Mouse (Mus musculus) left cerebral cortex, adult 8-10 months (tissue): ENCODE measurements around the gene Pcp4l1. TPM values are rescaled to one million over a fixed set of nuclear protein-coding genes. Genes with fewer than 3 reads are reported as not detected.
"Not testable (repeated sequence)": the region's sequence is repeated elsewhere in the genome, so short reads cannot be mapped to it uniquely, and the experiment has no call there.

Experiments
- DNase-seq, 2 experiments: peaks; one replicate each; pipeline ENCODE4 v3.0.0; 2022; ENCODE audit warnings: low spot score in 2 of 2
- total RNA-seq, 4 experiments: library from RNA; stranded (reverse); gene quantifications; 2 replicates each; pipeline ENCODE4 v1.2.4; 2022

The Pcp4l1 gene
- total RNA-seq, 4 experiments from 2014 or later, result 165 to 185 (median 176) TPM

DNA sequence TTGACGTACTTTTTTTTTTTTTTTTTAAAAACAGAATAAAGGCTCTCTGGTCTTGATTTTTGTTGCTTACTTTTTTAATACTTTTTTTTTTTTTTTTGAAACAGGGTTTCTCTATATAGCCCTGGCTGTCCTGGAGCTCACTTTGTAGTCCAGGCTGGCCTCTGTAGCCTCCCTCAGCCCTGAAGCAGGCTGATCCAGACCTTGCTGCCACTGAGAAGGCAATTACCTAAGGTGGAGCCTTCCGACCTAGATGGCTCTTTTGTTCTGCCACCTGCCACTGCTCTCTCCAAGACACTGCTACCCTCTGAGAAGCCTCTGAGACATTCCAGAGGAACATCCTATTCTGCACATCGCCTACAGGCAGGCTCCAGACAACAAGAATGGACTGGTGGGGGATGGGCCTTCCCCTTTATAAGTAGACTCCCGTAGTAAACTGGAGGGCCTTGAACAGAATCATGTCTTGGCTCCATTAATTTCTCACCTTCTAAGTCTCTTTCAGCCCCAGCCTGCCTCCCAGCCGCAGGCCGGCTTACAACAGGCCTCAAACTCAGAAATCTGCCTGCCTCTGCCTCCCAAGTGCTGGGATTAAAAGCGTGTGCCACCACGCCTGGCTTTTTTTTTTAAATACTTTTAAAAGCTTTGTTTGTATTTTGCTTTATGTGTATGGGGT is 58.4 kb downstream of the Pcp4l1 start:
- not testable (repeated sequence) for DNase-seq

- no peak for DNase-seq
These were observed 60.5 kb downstream of the Pcp4l1 start for GRCm38 (mm10) chr1:171135600-171135999.

DNA sequence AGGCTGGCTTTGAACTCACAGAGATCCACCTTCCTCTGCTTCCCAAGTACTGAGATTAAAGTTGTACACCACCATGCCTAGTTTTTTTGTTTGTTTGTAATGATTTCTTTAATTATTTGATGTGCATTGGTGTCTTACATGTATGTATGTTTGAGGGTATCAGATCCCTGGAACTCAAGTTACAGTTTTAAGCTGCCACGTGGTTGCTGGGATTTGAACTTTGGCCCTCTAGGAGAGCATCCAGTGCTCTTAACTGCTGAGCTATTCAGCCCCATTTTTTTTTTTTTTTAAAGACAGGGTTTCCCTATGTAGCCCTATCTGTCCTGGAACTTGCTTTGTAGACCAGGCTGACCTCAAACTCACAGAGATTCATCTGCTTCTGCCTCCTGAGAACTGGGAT is 65.1 kb downstream of the Pcp4l1 start:
- DNase-seq, result no peak

- DNase-seq, result peak in 1 of 2 experiments; percentile 47
These were observed 66.8 kb downstream of the Pcp4l1 start for GRCm38 (mm10) chr1:171129251-171129650.

DNA sequence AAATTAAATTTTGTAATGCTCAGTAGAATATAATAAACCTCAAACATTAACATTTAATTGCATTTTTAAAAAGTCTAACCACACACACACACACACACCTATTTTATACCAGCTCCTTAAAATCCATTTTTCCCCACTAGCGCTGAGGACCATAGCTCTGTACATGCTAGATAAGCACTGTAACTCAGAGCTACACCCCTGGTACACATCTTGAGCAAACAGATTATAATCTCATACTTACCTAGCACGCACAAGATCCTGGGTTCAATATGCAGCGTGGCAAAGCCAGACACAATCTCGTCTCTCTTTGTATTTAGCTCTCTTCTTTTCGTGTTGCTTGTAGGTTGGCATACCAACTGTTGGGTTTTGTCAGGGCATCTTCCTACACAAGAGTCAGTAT is 71.7 kb downstream of the Pcp4l1 start:
- no peak for DNase-seq

Other genes with a start within 250 kb of the Pcp4l1 start
- 10 to 100 TPM in 2 of 4 experiments, 1 to 10 TPM in 2; 4.8 to 24.1 (median 10.7) TPM for gene Fcgr2b, start 219.7 kb downstream of the Pcp4l1 start, total RNA-seq
- gene Fcgr4, start 177.3 kb downstream of the Pcp4l1 start, total RNA-seq, result under 1 TPM in 3 of 4 experiments, not detected in 1; 0.30 to 0.72 (median 0.43) TPM
- gene Fcgr3, start 131.3 kb downstream of the Pcp4l1 start, total RNA-seq, result 10 to 100 TPM; 10.6 to 36.7 (median 22.6) TPM
- 1 to 10 TPM; 1.0 to 1.8 (median 1.2) TPM for gene Cfap126, start 82.3 kb downstream of the Pcp4l1 start, total RNA-seq
- 100 to 1,000 TPM; 196 to 228 (median 209) TPM for gene Sdhc, start 45.7 kb downstream of the Pcp4l1 start, total RNA-seq
- gene Mpz, start 45.6 kb downstream of the Pcp4l1 start, total RNA-seq, result under 1 TPM; 0.30 to 0.53 (median 0.35) TPM
- under 1 TPM; 0.14 to 0.55 (median 0.31) TPM for gene Nr1i3, start 17.7 kb upstream of the Pcp4l1 start, total RNA-seq
- gene Tomm40l, start 26.2 kb upstream of the Pcp4l1 start, total RNA-seq, result 10 to 100 TPM; 70.2 to 87.9 (median 76.7) TPM
- gene Apoa2, start 28.8 kb upstream of the Pcp4l1 start, total RNA-seq, result 1 to 10 TPM; 1.7 to 2.8 (median 2.6) TPM
- gene Fcer1g, start 38.1 kb upstream of the Pcp4l1 start, total RNA-seq, result 10 to 100 TPM in 3 of 4 experiments, 1 to 10 TPM in 1; 9.1 to 63.9 (median 28.2) TPM
- 10 to 100 TPM; 13.0 to 14.1 (median 13.3) TPM for gene Adamts4, start 54.2 kb upstream of the Pcp4l1 start, total RNA-seq
- 100 to 1,000 TPM; 285 to 306 (median 298) TPM for gene Ndufs2, start 55.1 kb upstream of the Pcp4l1 start, total RNA-seq
- gene B4galt3, start 74.1 kb upstream of the Pcp4l1 start, total RNA-seq, result 10 to 100 TPM; 60.7 to 69.2 (median 63.4) TPM
- 10 to 100 TPM; 29.1 to 35.0 (median 30.4) TPM for gene Ppox, start 84.9 kb upstream of the Pcp4l1 start, total RNA-seq
- gene Usp21, start 91.7 kb upstream of the Pcp4l1 start, total RNA-seq, result 10 to 100 TPM; 46.5 to 56.3 (median 50.5) TPM
- gene Ufc1, start 98.8 kb upstream of the Pcp4l1 start, total RNA-seq, result 100 to 1,000 TPM; 103 to 116 (median 110) TPM
- 10 to 100 TPM; 35.0 to 39.7 (median 37.4) TPM for gene Dedd, start 132.9 kb upstream of the Pcp4l1 start, total RNA-seq
- 10 to 100 TPM; 35.8 to 48.8 (median 43.5) TPM for gene Nit1, start 149.4 kb upstream of the Pcp4l1 start, total RNA-seq
- gene Pfdn2, start 149.4 kb upstream of the Pcp4l1 start, total RNA-seq, result 100 to 1,000 TPM; 107 to 204 (median 164) TPM
- 10 to 100 TPM in 3 of 4 experiments, 1 to 10 TPM in 1; 10.0 to 12.8 (median 12.4) TPM for gene Klhdc9, start 164.5 kb upstream of the Pcp4l1 start, total RNA-seq
- 1 to 10 TPM; 4.3 to 4.9 (median 4.6) TPM for gene Nectin4, start 173.8 kb upstream of the Pcp4l1 start, total RNA-seq
- gene Arhgap30, start 192.7 kb upstream of the Pcp4l1 start, total RNA-seq, result 1 to 10 TPM; 2.1 to 5.5 (median 3.0) TPM
- 100 to 1,000 TPM in 1 of 4 experiments, 10 to 100 TPM in 3; 89.5 to 102 (median 96.9) TPM for gene Usf1, start 215.0 kb upstream of the Pcp4l1 start, total RNA-seq
- 1 to 10 TPM; 1.5 to 3.2 (median 2.4) TPM for gene Tstd1, start 222.6 kb upstream of the Pcp4l1 start, total RNA-seq
- 10 to 100 TPM in 2 of 4 experiments, 1 to 10 TPM in 2; 7.7 to 10.3 (median 9.1) TPM for gene F11r, start 241.3 kb upstream of the Pcp4l1 start, total RNA-seq